Mouse (Mus musculus): ENCODE measurements around the gene Adora1.

- TF ChIP-seq POLR2A (IDR thresholded peaks at IDR 0.05; ENCODE audit: control insufficient read depth, low read depth, low read length) (no peak), CTCF (IDR thresholded peaks at IDR 0.05; ENCODE audit: control insufficient read depth, insufficient read depth, insufficient replicate concordance, low read depth, low read length) (no peak)
Measured at GRCm38 (mm10) chr1:134215059-134215458, 20.2 kb downstream of the Adora1 start.
